Mouse (Mus musculus) liver, postnatal 0 days (tissue): Measurements from ENCODE around the gene Dus3l.

Source experiments
- CTCF ChIP-seq: sonication (generic); IDR thresholded peaks from 2 replicates; pipeline ENCODE4 v1.5.1; 2016; ENCODE audit warnings: antibody characterized with exemption, low read depth
- EP300 ChIP-seq: IDR thresholded peaks from 2 replicates; pipeline ENCODE4 v1.6.1; 2016; ENCODE audit warnings: antibody characterized with exemption, low read depth, mild to moderate bottlenecking

GRCm38 (mm10) chr17:56715360-56715759 lies 49.2 kb upstream of the Dus3l start:
- TF ChIP-seq CTCF (no peak), EP300 (no peak)
